Mouse (Mus musculus): ENCODE results near the gene Zfp383.
"Not testable (repeated sequence)": the region's sequence is repeated elsewhere in the genome, so short reads cannot be mapped to it uniquely, and the experiment has no call there.

The Zfp383 gene

GRCm38 (mm10) chr7:29908130-29908950 is at the start of gene Zfp383:
Gene Zfp383, plus strand, starts transcription at chr7:29908223.
- DNase-seq (ENCODE audit: low read depth): peak; percentile 83

GRCm38 (mm10) chr7:29859532-29860517 is 48.2 kb upstream of the Zfp383 start, which contains the start of gene Zfp420:
Gene Zfp420, plus strand, starts transcription at chr7:29859979.
- DNase-seq (ENCODE audit: low read depth): peak; percentile 88

- DNase-seq (ENCODE audit: low read depth): peak; percentile 32
Measured at GRCm38 (mm10) chr7:29861660-29862059, 46.4 kb upstream of the Zfp383 start.

- DNase-seq (ENCODE audit: low read depth): no peak
Measured at GRCm38 (mm10) chr7:29874256-29874655, 33.8 kb upstream of the Zfp383 start.

GRCm38 (mm10) chr7:29877561-29877960 is 30.5 kb upstream of the Zfp383 start:
- DNase-seq (ENCODE audit: low read depth): not testable (repeated sequence)

- no peak for DNase-seq (ENCODE audit: low read depth)
Measured at GRCm38 (mm10) chr7:29880056-29880455, 28.0 kb upstream of the Zfp383 start.

- no peak for DNase-seq (ENCODE audit: low read depth)
Measured at GRCm38 (mm10) chr7:29880916-29881315, 27.1 kb upstream of the Zfp383 start.

- no peak for DNase-seq (ENCODE audit: low read depth)
Measured at GRCm38 (mm10) chr7:29890501-29890900, 17.5 kb upstream of the Zfp383 start.

GRCm38 (mm10) chr7:29892756-29893155 is 15.3 kb upstream of the Zfp383 start:
- no peak for DNase-seq (ENCODE audit: low read depth)

GRCm38 (mm10) chr7:29898351-29898750 is 9.7 kb upstream of the Zfp383 start:
- DNase-seq (ENCODE audit: low read depth): peak; percentile 10

GRCm38 (mm10) chr7:29904101-29904500 is 3.9 kb upstream of the Zfp383 start:
- DNase-seq (ENCODE audit: low read depth): no peak

GRCm38 (mm10) chr7:29905966-29906681 is 1.9 kb upstream of the Zfp383 start, which contains the start of gene Zfp27:
Gene Zfp27, minus strand, starts transcription at chr7:29906572.
- DNase-seq (ENCODE audit: low read depth): peak; percentile 94

- no peak for DNase-seq (ENCODE audit: low read depth)
Measured at GRCm38 (mm10) chr7:29906682-29907058, 1.4 kb upstream of the Zfp383 start.

- DNase-seq (ENCODE audit: low read depth): no peak
Measured at GRCm38 (mm10) chr7:29907206-29907605, 817 bp upstream of the Zfp383 start.

- no peak for DNase-seq (ENCODE audit: low read depth)
Measured at GRCm38 (mm10) chr7:29910252-29910651, 2.2 kb downstream of the Zfp383 start.

- no peak for DNase-seq (ENCODE audit: low read depth)
Measured at GRCm38 (mm10) chr7:29912172-29912571, 4.1 kb downstream of the Zfp383 start.

- DNase-seq (ENCODE audit: low read depth): no peak
Measured at GRCm38 (mm10) chr7:29917371-29918061, 9.5 kb downstream of the Zfp383 start.

- no peak for DNase-seq (ENCODE audit: low read depth)
Measured at GRCm38 (mm10) chr7:29918062-29918453, 10.0 kb downstream of the Zfp383 start.

GRCm38 (mm10) chr7:29921439-29922093 is 13.5 kb downstream of the Zfp383 start:
- DNase-seq (ENCODE audit: low read depth): no peak

GRCm38 (mm10) chr7:29922780-29923179 is 14.8 kb downstream of the Zfp383 start:
- DNase-seq (ENCODE audit: low read depth): no peak

GRCm38 (mm10) chr7:29938856-29939255 is 30.8 kb downstream of the Zfp383 start:
- no peak for DNase-seq (ENCODE audit: low read depth)

All from naive thymus-derived CD4-positive, alpha-beta T cell, adult 2 months (primary cell).